Mouse (Mus musculus): Measurements from ENCODE around the gene Ceacam10. TPM values are rescaled to one million over a fixed set of nuclear protein-coding genes. Genes with fewer than 3 reads are reported as not detected.

The Ceacam10 gene
- polyA plus RNA-seq (2012; rRNA removed), result 23.2 and 28.2 TPM in 2 replicates

DNA sequence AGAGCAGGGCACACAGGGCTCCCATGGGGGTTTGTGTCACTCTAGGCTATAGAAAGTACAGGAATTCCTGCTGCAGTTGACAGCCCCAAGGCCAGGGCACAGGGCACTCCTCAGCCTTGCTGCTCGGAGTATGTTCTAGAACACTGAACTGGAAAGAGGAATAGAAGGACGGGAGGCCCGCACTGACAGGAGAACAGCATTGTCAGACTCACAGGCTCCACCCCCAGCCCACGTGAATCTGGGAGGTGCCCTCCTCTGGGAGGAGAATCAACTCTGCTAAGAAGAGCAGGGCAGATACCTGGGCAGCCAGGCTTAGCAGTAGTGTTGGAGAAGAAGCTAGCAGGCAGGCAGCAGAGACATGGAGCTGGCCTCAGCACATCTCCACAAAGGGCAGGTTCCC is at the start of gene Ceacam10:
Gene Ceacam10, plus strand, starts transcription at position 289 of the 400 bp plus-strand sequence.
- 15% methylated on average over 4 of the region's 4 CpGs for WGBS
- DNase-seq (ENCODE audit: low read depth, low spot score), result peak; percentile 31

DNA sequence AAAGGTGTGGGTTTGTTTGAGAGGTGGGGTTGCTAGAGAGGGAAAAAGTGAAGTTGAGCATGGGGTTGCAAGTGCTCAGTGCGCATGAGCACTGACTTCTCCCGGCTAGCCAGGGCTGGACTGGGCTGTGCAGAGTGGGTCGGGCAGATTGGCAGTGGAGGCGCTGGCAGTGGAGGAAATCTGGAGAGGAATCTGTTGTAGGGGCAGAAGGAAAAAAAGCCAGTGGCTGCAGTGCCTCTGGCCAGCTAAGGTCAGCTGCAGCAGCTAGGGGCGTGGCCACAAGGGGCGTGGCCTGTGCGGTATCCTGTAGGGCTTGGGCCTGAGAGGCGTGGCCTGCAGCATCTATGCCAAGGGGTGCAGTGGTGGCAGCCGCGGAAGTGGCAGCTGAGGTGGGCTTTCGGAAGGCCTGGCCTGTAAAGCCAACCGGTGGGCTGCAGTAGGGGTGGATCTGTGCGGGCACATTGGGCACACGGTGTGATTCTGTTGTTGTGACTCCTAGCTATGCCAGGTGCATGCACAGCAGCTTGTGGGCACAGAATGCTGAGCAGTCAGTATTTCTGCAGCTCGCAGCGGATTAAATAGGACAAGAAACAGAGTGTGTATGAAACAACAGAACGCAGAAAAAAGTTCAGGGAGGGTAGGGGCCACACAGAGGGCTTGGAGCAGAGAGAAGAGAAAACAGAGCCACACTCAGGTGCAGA is 40.9 kb upstream of the Ceacam10 start:
- 19% methylated on average over 17 of the region's 17 CpGs for WGBS
- no peak for DNase-seq (ENCODE audit: low read depth, low spot score)

DNA sequence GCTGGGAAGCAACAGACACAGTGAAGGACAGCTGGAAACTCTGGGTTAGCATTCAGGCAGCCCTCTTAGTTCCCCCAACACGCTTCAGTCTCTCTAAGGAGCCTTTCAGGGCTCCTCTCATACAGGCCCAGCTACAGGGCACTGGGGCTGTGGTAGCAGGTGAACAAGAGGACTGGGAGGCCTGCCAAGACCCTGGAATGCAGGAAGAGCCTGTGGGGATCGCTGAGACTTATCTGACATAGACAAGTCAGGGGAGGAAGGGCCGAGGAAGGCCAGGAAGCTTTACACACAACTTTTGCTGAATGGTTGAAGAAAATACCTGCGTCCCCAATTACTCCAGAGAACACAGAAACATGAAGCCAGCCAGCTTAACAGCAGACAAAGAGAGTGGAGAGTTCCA is 26.3 kb upstream of the Ceacam10 start:
- no peak for DNase-seq (ENCODE audit: low read depth, low spot score)
- WGBS, result 25% methylated on average over 4 of the region's 4 CpGs

DNA sequence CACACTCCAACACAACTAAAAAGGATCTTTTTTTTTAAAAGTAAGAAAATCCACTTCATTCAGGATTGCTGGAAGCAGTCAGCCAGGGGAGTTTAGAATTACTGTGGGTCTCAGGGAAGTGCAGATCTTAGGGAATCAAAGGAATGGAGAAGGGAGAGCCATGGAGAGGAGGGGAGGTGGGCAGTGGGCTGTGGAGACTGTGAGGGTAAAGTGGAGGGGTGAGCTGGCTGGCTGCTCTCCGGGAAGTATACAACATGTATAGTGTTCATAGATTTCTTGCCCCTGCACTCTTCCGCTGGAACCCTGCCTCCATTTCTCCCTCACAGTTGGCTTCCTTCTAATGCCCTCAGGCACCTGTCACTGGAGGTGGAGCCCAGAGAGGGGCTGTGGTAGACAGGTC is 25.4 kb upstream of the Ceacam10 start:
- WGBS, result 92% methylated on average over 2 of the region's 2 CpGs
- DNase-seq (ENCODE audit: low read depth, low spot score), result no peak

DNA sequence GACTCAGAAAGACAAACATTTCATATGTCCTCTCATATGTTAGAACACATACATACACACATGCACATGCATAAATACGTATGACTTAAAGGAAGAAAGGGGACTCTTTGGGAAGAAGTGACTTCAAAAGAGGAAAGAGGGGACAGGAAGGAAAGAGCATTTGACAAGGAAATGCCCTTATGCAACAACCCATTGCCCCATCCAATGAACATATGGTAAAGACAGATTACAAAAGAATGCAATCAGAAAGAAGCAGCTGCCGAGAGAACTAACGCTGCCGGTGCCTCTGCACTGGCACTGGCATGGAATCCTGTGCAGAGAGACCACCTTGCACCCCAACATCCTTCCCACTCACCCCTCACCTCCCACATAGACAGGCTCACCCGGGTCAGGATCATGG is 23.5 kb upstream of the Ceacam10 start:
- DNase-seq (ENCODE audit: low read depth, low spot score), result no peak
- WGBS, result 64% methylated on average over 5 of the region's 5 CpGs

DNA sequence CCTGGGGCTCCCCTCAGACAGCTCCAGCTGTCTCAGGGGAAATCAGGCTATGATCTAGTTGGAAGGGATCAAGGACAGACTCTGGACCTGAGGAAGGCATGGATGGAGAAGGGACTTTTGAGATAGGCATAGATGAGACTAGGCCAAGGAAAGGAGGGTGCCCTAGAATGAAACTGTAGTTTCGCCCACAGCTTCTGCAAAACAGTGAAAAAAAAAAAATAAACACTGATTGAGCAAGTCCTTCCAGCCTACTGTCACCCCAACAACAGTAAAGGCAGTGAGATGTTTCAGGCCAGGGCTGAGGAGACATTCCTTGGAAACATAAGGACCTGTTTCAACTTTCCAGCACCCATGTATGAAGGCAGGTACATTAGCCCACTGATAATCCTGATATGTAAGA is 18.5 kb upstream of the Ceacam10 start:
- WGBS, result 68% methylated on average over 1 of the region's 1 CpGs
- DNase-seq (ENCODE audit: low read depth, low spot score), result no peak

DNA sequence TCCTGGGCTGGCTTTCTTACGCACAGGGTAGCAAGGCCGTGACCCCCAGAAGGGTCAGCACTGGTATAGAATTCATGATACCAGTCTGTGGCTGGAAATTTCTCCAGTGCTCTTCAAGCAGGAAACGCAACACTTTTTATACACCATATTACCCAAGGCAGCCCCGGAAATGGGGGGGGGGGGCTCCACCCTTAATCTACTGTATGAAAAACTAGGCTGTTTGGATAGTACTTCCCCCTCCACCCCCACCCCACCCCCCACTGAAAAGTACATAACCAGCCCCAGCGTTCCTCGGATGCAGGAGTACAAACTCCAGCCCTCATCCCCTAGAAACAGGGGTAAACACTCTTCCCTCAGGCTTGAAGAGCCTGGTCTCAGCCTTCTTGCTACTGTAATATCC is 16.8 kb upstream of the Ceacam10 start, which contains the start of gene Cd177:
Gene Cd177, minus strand, starts transcription at position 101 of the 400 bp plus-strand sequence.
- DNase-seq (ENCODE audit: low read depth, low spot score), result no peak
- WGBS, result 35% methylated on average over 6 of the region's 6 CpGs

DNA sequence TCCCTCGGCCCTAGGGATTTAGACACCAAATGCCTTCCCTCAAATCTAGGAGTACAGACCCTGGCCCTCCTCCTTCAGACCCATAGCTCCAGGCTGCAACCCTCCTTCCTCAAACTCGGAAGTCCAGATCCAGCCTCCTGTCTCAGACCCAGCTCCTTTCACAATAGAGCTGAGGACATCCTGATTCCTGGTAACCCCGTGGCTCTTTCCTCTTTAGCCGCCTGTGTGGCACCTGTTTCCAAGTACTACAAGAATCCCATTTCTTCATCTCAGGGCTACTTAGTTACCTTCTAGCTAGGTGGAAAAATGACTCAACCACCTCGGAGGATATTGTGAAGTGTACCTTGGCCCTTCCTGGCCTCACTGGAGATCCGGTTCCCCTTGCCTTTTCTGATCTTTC is 15.8 kb upstream of the Ceacam10 start:
- 41% methylated on average over 6 of the region's 6 CpGs for WGBS
- no peak for DNase-seq (ENCODE audit: low read depth, low spot score)

DNA sequence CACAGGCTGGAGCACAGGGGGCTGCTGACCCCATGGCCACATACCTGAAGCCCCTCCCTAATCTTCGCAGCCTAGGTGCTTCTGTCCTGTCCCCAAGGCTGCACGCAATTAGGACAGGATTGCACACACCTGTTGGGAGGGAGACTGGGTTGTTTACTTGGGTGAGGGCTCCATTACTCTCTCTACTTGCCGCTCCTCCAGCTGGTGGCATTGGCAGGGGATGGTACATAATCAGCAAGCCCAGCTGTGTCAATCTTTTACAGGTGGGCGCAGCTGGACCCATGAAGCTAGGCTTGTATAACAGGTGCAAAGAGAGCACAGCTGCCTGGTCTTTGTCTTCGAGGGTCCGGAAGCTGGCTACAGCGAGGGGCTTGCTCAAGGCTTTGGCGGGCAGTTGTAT is 14.4 kb upstream of the Ceacam10 start:
- WGBS, result 34% methylated on average over 8 of the region's 8 CpGs
- peak; percentile 31 for DNase-seq (ENCODE audit: low read depth, low spot score)

DNA sequence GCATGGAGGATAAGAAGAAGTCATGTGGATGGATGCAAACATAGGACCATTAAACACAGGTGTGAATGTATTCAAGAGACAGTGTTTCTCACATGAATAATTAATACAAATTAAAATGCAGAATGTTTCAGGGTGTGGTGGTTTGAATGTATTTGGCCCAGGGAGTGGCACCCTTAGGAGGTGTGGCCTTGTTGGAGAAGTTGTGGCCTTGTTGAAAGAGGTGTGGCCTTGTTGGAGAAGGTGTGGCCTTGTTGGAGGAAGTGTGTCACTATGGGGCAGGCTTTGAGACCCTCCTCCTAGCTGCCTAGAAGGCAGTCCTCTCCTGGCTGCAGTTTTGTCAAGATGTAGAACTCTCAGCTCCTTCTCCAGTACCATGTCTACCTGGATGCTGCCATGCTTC is 5.6 kb upstream of the Ceacam10 start:
- DNase-seq (ENCODE audit: low read depth, low spot score), result no peak

DNA sequence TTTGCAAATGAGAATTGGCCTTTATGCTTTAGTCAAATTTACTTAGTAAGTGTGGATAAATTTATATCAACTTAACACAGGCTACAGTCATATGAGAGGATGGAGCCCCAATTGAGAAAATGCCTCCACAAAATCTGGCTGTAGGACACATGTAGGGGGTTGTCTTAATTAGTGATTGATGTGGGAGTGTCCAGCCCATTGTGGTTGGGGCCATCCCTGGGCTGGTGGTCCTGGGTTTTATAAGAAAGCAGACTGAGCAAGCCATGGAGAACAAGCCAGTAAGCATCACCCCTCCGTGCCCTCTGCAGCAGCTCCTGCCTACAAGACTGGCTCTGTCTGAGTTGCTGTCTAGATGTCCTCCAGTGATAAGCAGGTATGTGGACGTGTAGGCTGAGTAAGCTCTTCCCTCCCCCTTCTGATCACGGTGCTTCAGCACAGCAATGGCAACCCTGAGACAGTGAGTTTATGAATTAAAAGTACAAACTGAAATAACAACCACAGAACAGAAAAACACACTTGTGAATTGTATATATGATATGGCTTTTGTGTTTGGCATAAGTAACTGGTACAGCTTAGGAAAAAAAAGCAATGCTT is 3.0 kb upstream of the Ceacam10 start:
- no peak for DNase-seq (ENCODE audit: low read depth, low spot score)
- WGBS, result 50% methylated on average over 3 of the region's 3 CpGs

DNA sequence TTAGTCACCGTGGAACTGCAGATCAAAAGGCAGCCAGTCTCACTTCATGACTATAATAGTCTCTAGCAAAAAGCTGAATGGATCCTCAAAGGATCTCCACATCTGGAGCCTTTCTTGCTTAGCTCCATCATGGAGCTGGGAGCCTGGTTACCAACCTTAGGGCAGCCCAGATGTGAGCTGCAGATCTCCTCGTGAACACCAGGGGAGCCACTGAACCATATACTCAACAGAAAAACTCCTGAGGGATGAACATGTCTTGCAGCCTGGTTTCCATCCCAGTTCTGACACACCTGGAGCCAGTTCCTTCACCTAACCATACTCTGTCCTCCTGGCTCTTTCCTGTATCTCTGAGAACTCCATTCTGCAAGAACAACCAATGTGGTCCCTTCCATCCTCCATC is 861 bp upstream of the Ceacam10 start:
- 79% methylated on average over 2 of the region's 2 CpGs for WGBS
- DNase-seq (ENCODE audit: low read depth, low spot score), result no peak

DNA sequence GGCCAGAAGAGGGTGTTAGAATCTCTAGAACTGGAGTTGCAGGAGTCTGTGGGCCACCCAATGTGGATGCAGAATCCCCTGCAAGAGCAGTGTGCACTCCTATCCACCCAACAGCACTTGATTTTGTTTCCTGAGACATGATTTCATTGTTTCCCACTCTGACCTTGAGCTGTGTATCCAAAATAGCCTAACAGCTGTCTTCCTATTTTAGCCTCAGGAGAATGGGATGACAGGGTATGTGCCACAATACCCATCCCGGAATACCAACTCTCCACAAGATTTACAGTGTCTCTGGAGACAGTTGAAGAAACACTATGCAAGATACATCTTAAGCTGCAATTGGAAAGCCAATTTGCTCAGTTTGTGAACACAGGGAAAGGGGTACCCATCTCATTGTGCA is 20.9 kb downstream of the Ceacam10 start:
- no peak for DNase-seq (ENCODE audit: low read depth, low spot score)
- WGBS, result 85% methylated on average over 1 of the region's 1 CpGs

DNA sequence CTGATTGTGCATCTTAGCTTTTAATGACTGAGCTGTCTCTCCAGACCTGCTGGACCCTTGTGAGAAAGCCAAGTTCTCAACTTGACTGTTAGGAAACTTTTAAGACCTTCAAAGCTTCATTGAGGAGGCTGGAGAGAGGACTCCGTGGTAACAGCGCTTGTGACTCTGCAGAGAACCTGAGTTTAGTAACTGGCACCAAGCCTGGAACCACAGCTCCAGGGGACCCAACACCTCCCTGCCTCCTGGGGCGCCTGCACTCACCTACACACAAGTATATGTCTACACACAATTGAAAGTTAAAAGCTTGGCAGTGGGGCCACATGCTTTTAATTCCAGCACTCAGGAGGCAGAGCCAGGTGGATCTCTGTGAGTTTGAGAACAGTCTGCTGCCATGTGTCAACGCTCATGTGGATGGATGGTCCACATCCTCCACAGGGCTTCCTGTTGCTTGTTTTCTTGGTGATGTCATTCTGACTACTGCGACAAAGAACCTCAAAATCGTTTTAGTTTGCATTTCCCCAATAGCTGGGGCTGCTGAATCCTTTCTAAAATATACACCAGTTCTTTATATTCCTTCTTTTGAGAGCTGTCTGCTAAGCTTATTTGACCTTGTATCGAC is 25.3 kb downstream of the Ceacam10 start:
- WGBS, result 66% methylated on average over 7 of the region's 7 CpGs
- no peak for DNase-seq (ENCODE audit: low read depth, low spot score)

DNA sequence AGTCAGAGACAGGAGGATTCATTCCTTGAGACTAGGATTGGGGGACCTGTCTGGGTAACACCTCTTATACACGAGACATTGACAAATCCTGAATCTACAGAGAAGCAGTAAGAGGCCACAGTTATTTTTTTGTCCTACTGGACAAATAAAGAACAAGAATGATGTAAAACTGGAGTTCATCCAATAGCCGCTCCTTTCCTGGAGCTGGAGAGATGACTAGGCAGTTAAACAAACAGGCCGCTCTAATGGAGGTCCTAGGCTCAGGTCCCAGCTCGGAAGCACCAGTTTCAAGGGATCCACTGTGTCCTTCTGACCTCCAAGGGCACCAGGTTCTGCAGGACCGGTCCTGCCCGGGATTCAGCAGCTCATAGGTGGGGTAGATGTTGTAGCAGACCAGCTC is 27.8 kb downstream of the Ceacam10 start:
- DNase-seq (ENCODE audit: low read depth, low spot score), result no peak
- WGBS, result 19% methylated on average over 6 of the region's 6 CpGs

DNA sequence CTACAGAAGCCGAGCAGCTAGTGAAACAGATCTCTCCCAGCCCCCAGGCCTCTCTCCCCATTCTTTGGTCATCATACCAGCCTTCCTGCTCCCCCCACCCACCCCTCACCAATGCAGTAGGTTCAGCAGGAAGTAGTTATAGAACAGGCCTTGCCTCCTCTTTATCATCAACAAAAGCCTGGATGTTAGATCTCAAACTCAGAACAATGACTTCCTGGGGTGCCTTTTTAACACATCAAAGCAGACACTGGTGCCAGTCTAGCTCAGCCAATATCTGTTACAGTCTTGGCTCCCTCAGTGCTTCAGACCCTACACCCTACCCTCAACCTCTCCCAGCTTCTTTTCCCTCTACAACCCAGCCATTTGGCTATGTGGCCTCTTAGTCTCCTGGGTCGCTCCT is 32.0 kb downstream of the Ceacam10 start:
- no peak for DNase-seq (ENCODE audit: low read depth, low spot score)
- WGBS, result 46% methylated on average over 2 of the region's 2 CpGs

DNA sequence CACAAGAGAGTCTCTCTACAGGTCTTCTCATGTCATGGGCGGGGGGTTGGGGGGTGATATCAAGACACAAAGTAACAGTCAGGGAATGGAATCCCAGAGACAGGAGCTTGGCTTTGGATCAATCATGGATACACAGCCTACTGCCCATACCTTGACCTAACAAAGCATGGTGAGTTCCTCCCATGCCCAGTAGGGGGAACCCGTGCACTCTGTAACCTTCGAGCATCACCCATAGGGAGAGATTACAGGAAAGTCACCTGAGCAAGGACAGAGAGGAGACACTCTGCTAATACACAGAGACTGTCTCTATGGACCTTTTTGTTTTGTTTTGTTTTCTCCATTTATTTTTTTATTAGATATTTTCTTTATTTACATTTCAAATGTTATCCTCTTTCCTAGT is 40.5 kb downstream of the Ceacam10 start:
- under 1% methylated on average over 3 of the region's 3 CpGs for WGBS
- DNase-seq (ENCODE audit: low read depth, low spot score), result peak; percentile 65

DNA sequence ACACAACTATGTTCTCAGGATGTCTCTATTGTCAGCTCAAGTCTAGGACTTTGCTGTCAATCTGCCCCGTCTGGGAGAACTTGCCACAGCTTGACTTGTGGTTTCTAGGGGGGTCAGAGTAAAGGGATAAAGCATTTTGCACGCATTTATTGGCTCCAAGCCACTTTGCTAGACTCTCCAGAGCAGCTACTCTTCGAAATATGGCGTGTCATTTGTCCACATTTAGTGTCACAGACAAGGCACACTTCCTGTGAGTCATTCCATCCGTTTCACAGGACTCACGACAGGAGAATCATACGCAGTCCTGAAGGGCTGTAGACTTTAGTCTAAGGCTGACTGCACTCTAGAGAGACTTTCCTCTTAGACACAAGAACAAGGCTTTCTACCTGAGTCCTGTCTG is 47.4 kb downstream of the Ceacam10 start:
- 45% methylated on average over 7 of the region's 7 CpGs for WGBS
- DNase-seq (ENCODE audit: low read depth, low spot score), result no peak

DNA sequence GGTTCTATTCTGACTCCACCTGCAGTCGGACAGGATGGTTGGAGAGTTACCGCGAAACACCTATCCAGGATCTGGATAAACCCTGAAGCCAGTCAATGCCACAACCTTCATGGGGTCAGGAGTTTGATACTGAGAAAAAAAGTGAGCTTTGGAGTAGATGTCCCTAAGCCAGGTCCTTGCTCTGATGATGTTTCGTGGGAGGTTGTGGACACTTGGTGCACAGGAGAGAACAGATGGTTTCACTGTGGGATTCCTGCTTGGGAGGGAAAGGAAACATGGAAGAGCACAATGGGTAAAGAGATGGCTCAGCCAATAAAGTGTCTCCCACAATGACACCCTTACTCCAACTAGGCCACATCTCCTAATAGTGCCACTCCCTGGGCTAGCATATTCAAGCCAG is 50.2 kb downstream of the Ceacam10 start:
- WGBS, result 87% methylated on average over 4 of the region's 4 CpGs
- no peak for DNase-seq (ENCODE audit: low read depth, low spot score)

Measured in large intestine, adult 2 months (tissue).